In genomic region chr7:79590560-79591110, GRCm38 (mm10) we compare ENCODE assay signal across 17 mouse cellular contexts. TPM values are rescaled to one million over a fixed set of nuclear protein-coding genes. Genes with fewer than 3 reads are reported as not detected.
DNase-seq lines count a peak whose midpoint lies in the region; ATAC-seq and TF ChIP-seq lines count a peak whose summit lies in the region.
"Had no signal": no experiment of that assay in that cellular context is flagged by ENCODE, and none has a peak within 500 bp of the region (broad histone marks: within the 10 kb centered on the region; RNA-seq: fewer than 3 reads in every experiment).

No protein-coding gene starts in this region.

- peak; percentile 36 for DNase-seq in forebrain, embryonic 10.5 days (ENCODE audit: extremely low spot score, low spot score)
- DNase-seq in midbrain, postnatal 0 days (ENCODE audit: low spot score), result no peak
- DNase-seq in spleen, postnatal 14 days (ENCODE audit: low spot score in 2 of 2), result no peak
- DNase-seq in adrenal gland, adult 2 months, result no peak
- DNase-seq: cerebellum, adult 18-20 months; heart, postnatal 14 days; kidney, postnatal 10 days; lung, adult 18-20 months; lung, postnatal 4 days had no signal

- peaks cover 8% of the 10 kb centered on the region; the same call in 1 of the 2 replicates for H3K9me3 ChIP-seq in forebrain, embryonic 10.5 days
- no peaks in the 10 kb centered on the region for H3K9me3 ChIP-seq in forebrain, embryonic 13.5 days (replicated peaks)
- no peaks in the 10 kb centered on the region for H3K9me3 ChIP-seq in hindbrain, embryonic 15.5 days
- H3K9me3 ChIP-seq in midbrain, postnatal 0 days (ENCODE audit: low read length), result no peaks in the 10 kb centered on the region

- whole genome bisulfite sequencing in forebrain, embryonic 10.5 days, result 8% methylated on average over 3 of the region's 3 CpGs
- WGBS in forebrain, embryonic 13.5 days, result 2% methylated on average over 3 of the region's 3 CpGs
- WGBS in hindbrain, embryonic 15.5 days, result 10% methylated on average over 3 of the region's 3 CpGs
- 14% methylated on average over 3 of the region's 3 CpGs for WGBS in midbrain, postnatal 0 days

- peak overlapping the region; percentile 49; the same call in 1 of the 2 replicates for H3K4me3 ChIP-seq in forebrain, embryonic 10.5 days
- H3K4me3 ChIP-seq in forebrain, embryonic 13.5 days, result 0 out of 2 replicates have a peak overlapping the region, but pooled peaks have one; percentile 13
- no peak overlapping the region for H3K4me3 ChIP-seq in hindbrain, embryonic 15.5 days
- no peak overlapping the region for H3K4me3 ChIP-seq in midbrain, postnatal 0 days (ENCODE audit: low read depth, low read length)
- H3K4me3 ChIP-seq: limb, embryonic 13.5 days; myocyte had no signal

- no peak; the same call in none of the 2 replicates for ATAC-seq in forebrain, embryonic 13.5 days
- ATAC-seq in hindbrain, embryonic 15.5 days (ENCODE audit: low FRiP score, low read depth), result 0 out of 2 replicates have a peak, but pooled peaks have one; percentile 2
- 0 out of 2 replicates have a peak, but pooled peaks have one; percentile 13 for ATAC-seq in midbrain, postnatal 0 days (ENCODE audit: low FRiP score)
- no peak for ATAC-seq in activated CD4-positive, CD25-positive, alpha-beta regulatory T cell, adult 4 months
- ATAC-seq: intestine, embryonic 16.5 days had no signal

- peaks cover 92% of the 10 kb centered on the region for H3K27me3 ChIP-seq in forebrain, embryonic 10.5 days (ENCODE audit: poor library complexity, severe bottlenecking)
- H3K27me3 ChIP-seq in forebrain, embryonic 13.5 days, result 0 out of 2 replicates have a peak, but pooled peaks cover 3% of the 10 kb centered on the region
- H3K27me3 ChIP-seq in hindbrain, embryonic 15.5 days, result peaks cover 11% of the 10 kb centered on the region; the same call in 1 of the 2 replicates
- 0 out of 2 replicates have a peak, but pooled peaks cover 3% of the 10 kb centered on the region for H3K27me3 ChIP-seq in midbrain, postnatal 0 days (ENCODE audit: insufficient read depth, low read length)

- peak overlapping the region; percentile 63 for H3K9ac ChIP-seq in forebrain, embryonic 13.5 days
- no peak overlapping the region; the same call in 1 of the 2 replicates for H3K9ac ChIP-seq in hindbrain, embryonic 15.5 days
- H3K9ac ChIP-seq in midbrain, postnatal 0 days (replicated peaks; ENCODE audit: low read length, poor library complexity, severe bottlenecking), result no peak overlapping the region
- H3K9ac ChIP-seq: limb, embryonic 13.5 days had no signal

- peaks cover 63% of the 10 kb centered on the region for H3K4me1 ChIP-seq in forebrain, embryonic 10.5 days
- peaks cover 64% of the 10 kb centered on the region for H3K4me1 ChIP-seq in forebrain, embryonic 13.5 days
- peaks cover 44% of the 10 kb centered on the region for H3K4me1 ChIP-seq in hindbrain, embryonic 15.5 days (replicated peaks)
- peaks cover 4% of the 10 kb centered on the region; the same call in 1 of the 2 replicates for H3K4me1 ChIP-seq in midbrain, postnatal 0 days (ENCODE audit: insufficient read depth, low read length)

- H3K4me2 ChIP-seq in forebrain, embryonic 13.5 days, result peak overlapping the region; percentile 65
- H3K4me2 ChIP-seq in hindbrain, embryonic 15.5 days, result peak overlapping the region; percentile 92
- H3K4me2 ChIP-seq in midbrain, postnatal 0 days (ENCODE audit: low read depth, low read length, poor library complexity, severe bottlenecking), result no peak overlapping the region
- H3K4me2 ChIP-seq: limb, embryonic 13.5 days had no signal

- no peaks in the 10 kb centered on the region for H3K36me3 ChIP-seq in forebrain, embryonic 10.5 days (replicated peaks)
- no peaks in the 10 kb centered on the region for H3K36me3 ChIP-seq in forebrain, embryonic 13.5 days (ENCODE audit: poor library complexity, severe bottlenecking)
- no peaks in the 10 kb centered on the region for H3K36me3 ChIP-seq in hindbrain, embryonic 15.5 days
- no peaks in the 10 kb centered on the region for H3K36me3 ChIP-seq in midbrain, postnatal 0 days (ENCODE audit: insufficient read depth, low read length)
- H3K36me3 ChIP-seq: limb, embryonic 13.5 days had no signal

- no peak for TF ChIP-seq CTCF in midbrain, postnatal 0 days (IDR thresholded peaks at IDR 0.05)

- H3K27ac ChIP-seq in forebrain, embryonic 10.5 days, result peak overlapping the region; percentile 90
- peak overlapping the region; percentile 97 for H3K27ac ChIP-seq in forebrain, embryonic 13.5 days
- peak overlapping the region; percentile 81 for H3K27ac ChIP-seq in hindbrain, embryonic 15.5 days (replicated peaks)
- 0 out of 2 replicates have a peak overlapping the region, but pooled peaks have one; percentile 26 for H3K27ac ChIP-seq in midbrain, postnatal 0 days (ENCODE audit: low read depth, low read length)
- H3K27ac ChIP-seq: limb, embryonic 13.5 days had no signal

RNA-seq across cellular contexts. Expression of gene Rhcg, which starts 26.8 kb away (rescaled TPM):
- polyA plus RNA-seq in forebrain, embryonic 10.5 days (2016; fragmentation: Nextera tagmentation; extraction: Ambion mirVana), result 2.4 and 3.3 TPM in 2 replicates
- 6.2 and 7.5 TPM in 2 replicates for polyA plus RNA-seq in forebrain, embryonic 13.5 days (2015; fragmentation: Nextera tagmentation; extraction: Ambion mirVana)
- 4.0 and 5.1 TPM in 2 replicates for polyA plus RNA-seq in hindbrain, embryonic 15.5 days (2015; fragmentation: Nextera tagmentation; extraction: Ambion mirVana)
- total RNA-seq in midbrain, postnatal 0 days (2014; rRNA removed), result 2.2 and 2.6 TPM in 2 replicates
- polyA plus RNA-seq in midbrain, postnatal 0 days (2015; fragmentation: Nextera tagmentation; extraction: Ambion mirVana), result 4.3 and 4.8 TPM in 2 replicates
- polyA plus RNA-seq in activated CD4-positive, CD25-positive, alpha-beta regulatory T cell, adult 4 months (2017; shearing (Covaris generic)), result not detected
- total RNA-seq in adrenal gland, adult 2 months (2021), result 10 to 100 TPM; 25.7 to 44.4 TPM
- 0.67 and 10.0 TPM in 2 replicates for polyA plus RNA-seq in adrenal gland, adult 2 months (2012; rRNA removed)
- total RNA-seq: gastrocnemius, adult 18-20 months; heart, adult 8-10 months; heart, postnatal 14 days had no signal
- polyA plus RNA-seq: limb, embryonic 13.5 days; myocyte had no signal

Comparison
In these comparisons a context has a peak if more than half of its experiments do, and no peak if none do; other contexts are left out.
1. H3K27ac ChIP-seq: peak in every context shown above with its lines; median percentile 97 in forebrain, embryonic 13.5 days; 90 in forebrain, embryonic 10.5 days; 81 in hindbrain, embryonic 15.5 days; 26 in midbrain, postnatal 0 days.
2. H3K4me3 ChIP-seq: peak in forebrain, embryonic 10.5 days (single experiment) and forebrain, embryonic 13.5 days (single experiment); none in hindbrain, embryonic 15.5 days (single experiment) and midbrain, postnatal 0 days (single experiment).
3. ATAC-seq: peak in hindbrain, embryonic 15.5 days (single experiment) and midbrain, postnatal 0 days (single experiment); none in forebrain, embryonic 13.5 days (single experiment) and activated CD4-positive, CD25-positive, alpha-beta regulatory T cell, adult 4 months (single experiment).